Mouse (Mus musculus) spleen, postnatal 36 days (tissue): ENCODE results near the gene Ror1.

Experiments
- DNase-seq, 2 experiments: peaks; one replicate each; pipeline ENCODE4 v3.0.0; 2022; ENCODE audit warnings: low spot score in 2 of 2, mixed read lengths in 1 of 2

Gene Ror1

DNA sequence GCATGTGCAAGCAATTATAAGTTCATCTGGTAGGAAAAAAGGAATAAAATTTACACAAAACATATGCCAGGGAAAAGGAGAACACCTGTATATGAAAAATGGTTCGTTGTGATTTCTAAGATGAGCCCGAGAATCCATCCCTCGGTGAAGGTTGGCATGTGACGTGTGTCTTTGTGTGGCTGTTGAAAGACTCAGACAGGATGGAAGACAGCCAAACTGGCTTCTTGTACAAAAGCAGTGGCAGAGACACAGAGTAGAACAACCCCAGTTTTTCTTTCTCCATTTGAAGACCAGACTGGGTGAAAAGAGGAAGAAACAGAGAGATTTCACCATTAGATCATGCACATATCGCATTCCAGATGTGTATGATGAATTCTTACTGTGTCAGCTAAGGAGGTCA, 62.8 kb downstream of the Ror1 start:
- no peak for DNase-seq

DNA sequence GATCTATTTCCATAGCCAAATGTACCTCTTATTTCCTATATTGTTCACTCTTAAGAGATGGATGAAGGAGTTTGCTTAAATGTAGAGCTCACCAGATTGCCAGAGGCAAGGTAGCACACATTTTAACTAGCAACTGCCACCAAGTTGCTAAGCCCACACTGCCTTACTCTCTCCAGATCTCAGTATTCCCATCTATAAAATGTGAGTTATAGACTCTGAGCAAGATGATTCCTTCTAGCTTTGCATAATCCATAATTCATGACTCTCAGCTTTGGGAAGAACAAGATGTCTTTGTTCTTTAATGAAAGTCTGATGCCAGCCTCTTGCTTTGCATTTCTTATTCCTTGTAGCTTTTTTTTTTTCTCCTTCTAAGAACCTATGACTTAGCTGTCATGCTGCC, 64.6 kb downstream of the Ror1 start:
- no peak for DNase-seq

DNA sequence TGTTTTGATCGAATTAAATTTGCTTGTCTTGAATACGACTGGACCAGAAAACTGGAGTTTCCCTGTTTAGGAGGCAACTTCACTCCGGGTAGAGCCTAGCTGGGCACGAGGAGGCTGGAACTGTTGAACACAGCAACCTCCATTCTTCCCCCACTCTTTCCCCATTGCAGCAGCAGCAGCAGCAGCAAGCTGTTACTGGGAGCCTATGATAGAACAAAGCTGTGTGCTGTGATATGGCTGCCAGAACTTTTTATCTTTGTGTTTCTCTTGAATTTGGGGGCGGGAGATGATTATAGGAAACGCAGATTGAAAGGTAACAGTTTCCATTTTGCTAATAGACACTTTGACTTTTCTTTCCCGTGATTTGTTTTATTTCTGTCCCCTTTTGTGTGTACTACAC, 70.2 kb downstream of the Ror1 start:
- no peak for DNase-seq

DNA sequence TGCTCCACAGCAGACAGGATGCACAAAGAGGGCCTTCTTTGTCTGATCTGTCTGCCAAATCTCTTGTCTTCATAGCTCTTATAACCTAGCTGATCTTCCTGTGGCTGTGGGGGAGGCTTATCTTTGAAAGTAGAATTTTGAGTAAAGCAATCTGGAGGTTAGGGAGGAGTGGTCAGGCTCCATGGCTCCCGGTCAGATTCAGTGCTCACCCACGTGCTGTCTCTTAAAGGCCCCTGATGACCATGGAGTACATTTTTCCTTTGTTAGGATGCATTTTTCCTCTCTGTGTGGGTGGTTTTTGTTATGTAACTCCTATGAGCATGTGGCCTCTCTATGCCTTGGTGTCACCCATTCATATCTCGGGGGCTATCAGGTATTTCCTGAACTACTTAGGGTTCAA, 71.3 kb downstream of the Ror1 start:
- no peak for DNase-seq

DNA sequence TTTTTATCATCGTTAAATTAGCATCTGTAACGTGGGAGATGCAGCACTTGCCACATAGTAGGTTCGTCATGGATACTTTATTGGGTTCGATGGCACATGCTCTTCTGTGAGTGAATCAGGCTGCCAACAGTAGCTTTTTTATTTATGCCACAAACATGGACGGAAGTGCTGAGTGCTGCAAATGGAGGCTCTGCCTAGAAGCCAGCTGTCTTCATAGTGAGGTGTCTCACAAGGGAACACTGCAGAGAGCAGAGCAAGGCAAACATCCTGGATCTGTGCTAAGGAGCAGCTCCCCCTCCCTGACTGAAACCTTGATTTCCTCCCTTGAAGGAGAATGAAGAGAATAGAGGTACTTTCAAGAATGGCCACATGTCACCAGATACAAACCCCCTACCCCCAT, 74.1 kb downstream of the Ror1 start:
- no peak for DNase-seq

DNA sequence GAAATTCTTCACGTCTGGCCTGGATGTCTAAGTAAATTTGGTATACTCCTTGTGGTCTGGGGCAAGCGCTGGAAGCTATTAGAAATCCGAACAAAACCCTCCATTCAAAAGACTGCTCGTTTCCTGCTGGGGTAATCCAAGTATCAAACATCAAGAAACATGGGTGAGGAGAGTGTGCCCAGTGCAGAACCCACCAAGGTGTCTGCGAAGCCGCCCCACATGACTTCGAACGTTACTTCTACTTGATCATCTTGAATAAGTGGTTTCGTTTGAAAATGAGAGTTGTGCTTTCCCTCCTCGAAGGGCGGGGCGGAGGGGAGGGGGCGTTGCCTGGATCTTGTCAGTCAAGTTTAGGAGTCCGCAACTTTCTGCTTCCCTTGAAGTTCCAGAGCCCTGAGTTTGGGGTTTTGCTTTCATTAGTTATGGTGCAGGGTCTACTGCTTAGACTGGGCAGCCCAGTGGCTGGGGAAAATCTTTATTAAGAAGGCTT, 74.6 kb downstream of the Ror1 start:
- no peak for DNase-seq

DNA sequence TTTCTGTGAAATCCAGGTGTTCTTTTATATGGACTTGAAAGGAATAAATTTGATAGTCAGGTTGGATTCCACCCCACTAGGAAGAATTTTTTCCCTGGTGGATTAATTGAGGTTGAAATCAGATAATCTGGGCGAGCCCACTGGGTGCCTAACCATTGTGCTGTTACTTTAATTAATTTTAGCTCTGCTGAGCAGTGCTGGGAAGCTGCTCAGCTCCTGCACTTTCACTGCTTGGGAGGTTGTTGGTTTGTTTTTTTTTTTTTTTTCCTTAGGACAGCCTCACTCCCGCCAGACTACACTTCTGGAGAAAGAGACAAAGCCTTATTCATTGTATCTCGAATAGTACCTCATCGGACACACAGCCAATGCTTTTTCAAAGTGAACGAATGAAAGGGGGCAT, 75.2 kb downstream of the Ror1 start:
- DNase-seq = no peak

DNA sequence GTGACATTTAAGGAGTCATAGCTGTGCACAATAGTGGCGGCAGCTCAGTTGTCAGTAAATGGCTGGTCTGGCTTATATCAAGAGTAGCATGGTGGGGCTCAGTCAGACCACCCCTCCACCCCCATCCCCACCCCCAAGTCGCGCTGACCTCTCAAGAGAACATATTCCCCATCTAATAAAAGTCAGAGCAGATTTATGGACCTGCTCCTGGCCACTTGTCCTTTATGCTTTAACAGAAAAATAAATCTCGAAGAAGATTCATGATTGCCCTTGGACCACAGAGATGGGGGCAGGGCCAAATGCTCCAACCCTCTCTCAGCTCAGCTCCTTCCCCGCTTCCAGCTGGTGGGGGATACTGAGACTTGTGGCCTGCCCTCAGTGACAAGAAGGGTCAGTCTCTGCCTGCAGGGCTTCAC, 75.9 kb downstream of the Ror1 start:
- DNase-seq = no peak

DNA sequence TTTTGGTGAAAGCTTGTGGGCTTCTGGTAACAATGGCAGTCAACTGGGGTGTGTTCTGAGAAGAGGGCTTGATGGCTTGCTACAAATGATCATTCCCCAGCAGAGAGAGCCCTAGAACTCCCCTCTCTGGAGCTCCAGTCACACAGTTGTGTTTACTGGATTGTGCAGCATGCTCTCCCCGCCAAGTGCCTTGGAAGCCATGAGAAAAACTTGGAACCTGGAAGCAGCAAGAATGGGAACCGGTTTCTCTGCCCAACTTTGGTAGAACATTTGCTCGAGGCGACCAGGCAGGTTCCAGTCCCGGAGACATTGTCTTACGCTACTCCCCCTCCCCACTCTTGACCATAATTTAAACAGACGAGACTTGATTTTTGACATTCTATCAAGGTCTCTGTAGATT, 80.0 kb downstream of the Ror1 start:
- DNase-seq = no peak

DNA sequence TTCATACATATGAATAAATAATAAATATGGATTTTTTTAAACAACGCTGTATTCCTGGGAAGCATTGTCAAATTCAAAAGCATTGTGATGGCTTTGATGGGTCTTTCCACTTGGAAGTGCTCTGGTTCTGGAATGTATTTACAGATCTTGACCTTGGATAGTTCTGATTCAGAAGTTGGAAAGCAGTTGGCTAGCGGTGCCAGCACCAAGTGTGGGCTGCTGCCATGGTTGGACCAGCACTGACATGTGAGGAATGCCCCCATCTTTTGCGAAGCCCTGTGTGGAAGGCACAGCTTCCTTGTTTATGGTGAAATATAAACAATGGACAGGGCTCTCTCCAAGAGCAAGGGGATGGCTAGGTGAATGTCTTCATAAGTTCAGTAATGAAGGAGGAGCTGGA, 82.7 kb downstream of the Ror1 start:
- DNase-seq = no peak

DNA sequence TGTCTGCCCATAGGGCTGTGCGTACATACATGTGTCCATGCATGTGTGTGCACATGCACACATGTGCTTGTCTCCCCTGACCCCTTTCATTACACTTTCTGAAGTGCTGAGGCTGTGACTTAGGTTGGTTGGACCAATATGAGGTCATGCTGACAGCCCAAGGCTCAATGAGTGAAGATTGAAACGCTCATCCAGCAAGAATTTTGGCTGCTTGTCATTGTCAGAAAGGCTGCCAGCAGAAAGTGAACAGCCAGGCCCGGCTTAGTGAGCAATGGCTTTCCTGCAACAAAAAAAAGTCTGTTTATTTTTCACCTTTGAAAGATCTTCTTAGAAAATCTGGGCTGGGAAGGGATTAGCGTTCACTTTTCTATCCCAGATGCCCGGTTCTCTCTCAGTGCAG, 86.1 kb downstream of the Ror1 start:
- no peak for DNase-seq

DNA sequence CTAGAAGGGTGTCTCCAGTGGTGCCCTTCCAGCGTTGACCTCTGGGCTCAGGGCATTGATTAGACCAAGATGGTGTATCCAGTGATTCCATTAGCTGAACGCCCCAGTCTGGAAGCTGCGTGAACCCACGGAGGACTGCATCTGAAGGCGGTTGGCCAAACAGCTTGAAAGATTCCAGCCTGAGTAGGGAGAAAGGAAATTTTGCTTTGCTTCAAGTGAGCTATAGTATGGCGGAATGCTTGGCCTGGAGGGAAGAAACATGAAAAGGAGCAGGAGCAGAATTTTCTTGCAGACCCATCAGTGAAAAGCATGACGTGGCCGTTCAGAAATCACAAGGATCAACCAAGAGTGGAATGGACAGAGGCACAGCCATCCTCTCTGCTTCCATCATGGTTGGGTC, 91.2 kb downstream of the Ror1 start:
- no peak for DNase-seq

DNA sequence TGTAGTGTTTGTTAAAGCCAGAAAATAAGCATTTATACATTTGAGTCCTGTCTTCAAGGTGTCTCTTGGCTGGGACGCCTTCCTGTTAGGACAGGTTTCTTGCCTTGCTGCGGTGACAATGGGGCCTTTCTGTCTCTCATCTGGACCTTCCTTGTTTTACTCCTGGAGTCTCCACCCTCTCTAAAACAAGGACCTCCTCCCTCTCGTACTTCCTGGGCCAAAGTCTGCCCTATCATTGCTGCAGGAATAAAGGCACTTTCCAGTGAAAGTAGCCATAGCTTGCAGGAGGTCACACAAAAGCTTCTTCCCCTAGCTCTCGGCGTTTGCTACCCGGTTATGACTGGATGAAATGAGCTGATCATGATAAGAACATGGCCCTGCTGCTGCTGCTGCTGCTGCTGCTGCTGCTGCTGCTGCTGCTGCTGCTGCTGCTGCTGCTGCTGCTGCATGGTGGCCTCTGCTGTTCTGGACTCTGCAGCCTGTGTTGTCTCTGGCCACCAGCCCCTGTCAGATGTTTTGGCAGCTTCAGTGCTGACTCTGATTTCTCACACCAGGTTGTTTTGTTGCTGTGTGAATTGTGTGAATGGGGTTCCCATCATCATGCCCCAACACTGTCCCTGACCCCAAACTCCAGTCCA, 92.1 kb downstream of the Ror1 start:
- no peak for DNase-seq

DNA sequence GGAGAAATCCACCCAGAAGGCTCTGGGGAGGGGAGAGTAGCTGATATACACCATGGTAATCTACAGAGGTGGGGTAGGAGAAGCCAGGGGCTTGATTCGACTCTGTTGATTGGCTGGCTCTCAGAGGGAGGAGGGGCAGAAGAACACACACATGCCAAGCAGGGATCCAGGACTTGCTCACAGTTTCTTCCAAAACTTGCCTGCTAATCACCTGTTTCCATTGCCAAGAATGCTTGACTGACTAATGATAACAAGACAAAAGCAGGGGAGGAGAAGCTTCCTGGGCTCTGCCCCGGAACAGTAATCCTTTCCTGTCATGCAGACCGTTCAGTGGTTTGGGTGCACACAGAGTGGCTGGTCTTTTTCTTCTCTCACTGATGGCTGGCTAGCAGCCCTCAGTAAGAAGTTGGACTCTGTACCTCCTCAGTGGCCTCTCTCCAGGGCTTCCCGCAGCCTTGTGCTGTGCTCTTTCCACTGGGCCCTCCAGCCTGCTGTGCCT, 92.7 kb downstream of the Ror1 start:
- no peak for DNase-seq

DNA sequence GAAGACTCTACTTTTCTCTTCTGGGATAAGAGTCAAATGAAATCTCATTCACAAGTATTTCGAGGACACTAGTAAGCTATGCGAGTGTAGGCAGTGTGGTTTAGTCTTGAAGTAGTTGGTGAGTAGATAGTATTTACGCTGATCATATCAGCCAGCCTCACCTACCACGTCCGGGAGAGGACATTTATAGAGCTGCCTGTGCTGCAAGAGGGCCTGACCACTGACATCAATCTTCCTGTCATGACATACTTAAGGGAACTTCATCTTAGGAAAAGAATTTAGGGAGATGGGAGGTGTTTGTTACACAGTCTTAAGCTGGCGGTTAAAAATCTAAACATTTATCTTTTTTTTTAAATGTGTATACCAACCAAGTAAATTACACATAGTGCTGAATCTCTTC, 95.9 kb downstream of the Ror1 start:
- DNase-seq = no peak

DNA sequence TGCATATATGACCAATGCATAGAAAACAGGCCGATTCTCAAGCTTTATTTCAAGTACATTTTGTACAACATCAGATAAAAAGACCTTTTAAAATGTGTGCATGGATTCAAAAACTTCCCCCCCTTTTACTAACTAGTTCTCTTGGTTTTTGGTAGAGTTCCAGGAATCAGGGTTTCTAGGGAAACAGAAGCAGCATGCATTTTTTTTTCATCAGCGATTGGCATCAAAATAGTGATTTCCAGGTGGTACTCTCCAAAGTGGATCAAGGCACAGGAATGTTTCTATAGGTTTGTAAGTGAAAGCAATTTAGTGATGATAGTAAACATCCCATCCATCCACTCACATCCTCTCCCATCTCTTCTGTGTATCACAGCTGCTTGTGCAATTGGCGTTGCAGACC, 98.5 kb downstream of the Ror1 start:
- no peak for DNase-seq

DNA sequence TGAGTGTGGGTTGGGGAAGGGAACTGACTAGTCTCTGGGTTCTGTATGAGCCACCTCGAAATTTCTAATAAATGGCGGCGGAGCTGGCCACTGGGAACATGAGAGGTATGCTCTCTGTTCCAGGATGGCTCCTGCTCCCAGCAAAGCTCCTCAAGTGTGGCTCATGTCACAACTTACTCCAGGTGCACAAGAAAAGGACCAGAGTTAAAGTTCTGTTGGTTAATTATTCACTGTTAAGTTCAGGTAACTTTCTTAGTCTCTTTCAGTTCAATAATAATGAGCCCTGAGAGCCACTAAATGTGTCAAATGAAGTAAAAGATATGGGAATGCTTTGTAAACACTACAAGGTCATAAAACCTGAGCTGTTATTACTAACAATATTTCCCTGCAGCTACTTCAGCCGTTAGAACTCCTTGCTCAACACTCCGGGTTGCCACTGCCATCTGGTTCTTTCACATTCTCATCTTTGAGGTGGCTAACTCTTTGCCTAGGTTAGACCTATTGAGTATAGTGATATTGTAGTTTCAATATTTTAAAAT, 100.7 kb downstream of the Ror1 start:
- DNase-seq = no peak

DNA sequence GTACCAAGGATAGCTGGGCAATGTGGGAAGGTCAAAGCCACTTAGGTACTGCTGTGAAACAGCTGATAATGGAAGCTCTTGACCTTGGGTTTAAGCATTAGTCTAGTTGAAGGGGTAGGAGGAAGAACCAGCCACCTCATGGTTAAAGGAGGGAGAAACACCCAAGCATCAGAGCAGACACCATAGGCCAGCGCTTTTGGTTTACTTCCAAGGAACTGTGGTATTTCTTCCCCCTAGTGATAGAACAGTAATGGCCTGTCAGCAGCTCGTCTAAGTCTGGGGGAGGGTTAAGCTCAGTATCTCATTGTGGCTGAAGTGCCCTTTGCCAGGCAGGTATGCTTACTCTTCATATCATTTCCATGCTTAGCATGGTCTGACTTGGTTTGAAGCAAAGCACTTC, 102.7 kb downstream of the Ror1 start:
- no peak for DNase-seq

DNA sequence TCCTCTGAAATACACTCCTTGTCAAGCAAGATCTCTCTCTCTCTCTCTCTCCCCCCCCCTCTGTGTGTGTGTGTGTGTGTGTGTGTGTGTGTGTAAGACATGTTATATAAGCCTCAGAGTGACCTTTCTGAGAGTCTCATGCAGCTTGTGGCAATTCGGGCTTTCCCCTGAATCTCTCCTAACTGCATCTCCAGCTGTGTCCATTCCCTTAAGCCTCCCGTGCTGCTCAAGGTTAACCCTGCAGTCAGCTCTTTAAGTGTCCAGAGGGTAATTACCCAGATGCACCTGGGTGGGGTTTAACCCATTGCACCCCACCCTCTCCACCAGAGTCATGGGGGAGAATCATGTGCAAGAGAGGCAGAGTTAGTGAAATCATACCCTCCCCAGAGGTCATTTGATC, 105.7 kb downstream of the Ror1 start:
- DNase-seq = no peak

DNA sequence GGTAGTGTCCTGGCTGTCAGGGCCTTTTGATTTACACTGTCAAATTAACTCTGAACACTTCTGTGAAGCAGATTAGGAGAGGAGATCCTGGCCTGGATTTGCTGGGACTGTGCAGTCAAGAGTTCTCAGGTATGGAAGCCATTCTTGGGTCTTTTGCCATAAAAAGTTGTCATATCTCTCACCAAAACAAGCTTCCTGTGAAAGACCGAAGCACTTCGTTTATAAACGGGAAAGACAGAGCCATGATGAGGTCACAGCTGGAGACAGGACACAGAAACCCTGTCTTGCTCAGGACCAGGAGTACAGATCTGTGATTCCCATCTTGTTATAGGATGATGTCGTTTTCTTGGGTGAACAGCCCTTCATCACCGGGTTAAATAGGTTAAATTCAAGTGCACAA, 107.5 kb downstream of the Ror1 start:
- no peak for DNase-seq

DNA sequence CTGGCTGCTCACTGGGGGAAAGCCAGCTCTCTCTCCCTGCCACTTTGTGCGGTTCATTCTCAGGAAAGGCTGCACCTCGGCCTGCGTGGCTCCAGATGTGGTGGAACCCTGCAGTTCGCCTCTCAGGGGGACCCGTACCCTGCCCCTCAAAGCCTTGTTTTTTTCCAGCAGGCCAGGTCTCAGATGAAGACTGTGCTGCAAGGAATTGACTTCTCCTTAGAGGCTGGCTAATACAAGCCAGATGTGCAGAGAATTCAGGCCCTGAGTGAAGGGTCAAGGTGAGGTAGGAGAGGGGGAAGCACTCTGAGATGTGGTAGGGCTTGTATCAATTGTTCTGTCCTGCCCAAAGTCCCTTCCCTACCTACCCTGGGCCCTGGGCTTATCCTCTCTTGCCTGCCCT, 108.1 kb downstream of the Ror1 start:
- DNase-seq = no peak

DNA sequence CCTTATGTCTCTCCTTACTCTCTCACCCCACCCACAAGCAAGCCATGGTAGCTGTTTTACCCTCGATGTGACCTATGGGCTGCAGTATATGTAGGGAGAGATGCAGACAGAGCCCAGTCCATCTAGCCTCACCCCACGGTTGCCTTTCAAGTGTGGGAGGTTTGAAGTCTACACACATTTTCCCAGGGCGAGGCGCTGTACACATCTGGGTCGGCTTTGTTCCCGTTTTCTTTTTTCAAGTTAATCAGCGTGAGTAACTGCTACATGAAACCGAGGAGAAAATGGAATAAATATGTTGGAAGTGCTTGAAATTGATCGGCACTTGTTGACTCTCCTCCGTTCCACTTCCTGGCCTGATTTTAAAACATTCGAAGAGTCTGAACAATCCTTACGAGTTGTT, 108.8 kb downstream of the Ror1 start:
- no peak for DNase-seq

DNA sequence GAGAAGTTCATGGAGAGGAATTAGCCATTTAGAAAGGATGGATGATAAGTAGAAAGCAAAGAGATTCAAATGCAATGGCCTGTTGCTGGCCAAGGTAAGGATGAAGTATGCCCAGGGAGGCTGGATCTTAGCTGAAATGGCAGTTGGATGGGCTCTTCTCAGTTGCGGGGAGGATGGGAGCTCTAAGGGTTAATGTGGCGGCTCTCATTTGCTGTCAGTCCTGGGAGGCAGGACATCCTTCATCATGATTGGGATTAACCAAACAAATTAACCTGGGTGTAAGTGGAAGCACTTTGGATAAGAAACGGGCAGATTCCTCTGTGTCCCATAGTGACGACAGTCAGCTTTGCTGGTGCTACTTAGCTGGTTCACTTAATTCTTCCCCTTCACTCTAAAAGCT, 112.5 kb downstream of the Ror1 start:
- DNase-seq = no peak

DNA sequence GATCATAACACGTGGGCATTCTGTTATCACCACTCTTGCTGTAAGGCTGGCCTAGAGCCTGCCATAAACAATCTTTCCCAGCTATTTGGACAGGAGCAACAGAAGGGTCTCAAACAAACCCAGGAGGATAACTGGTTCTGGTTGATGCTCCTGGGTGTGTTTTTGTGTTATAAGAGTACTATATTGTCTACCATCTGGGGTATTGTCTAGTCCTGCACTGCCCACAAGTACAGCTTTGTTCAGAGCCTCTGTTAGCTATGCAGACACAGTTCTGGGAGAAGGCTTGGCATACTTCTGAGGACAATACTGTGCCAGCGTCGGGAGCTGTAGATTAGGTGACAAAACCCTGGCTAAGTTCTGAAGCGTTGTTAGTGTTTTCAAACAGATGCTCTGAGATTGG, 113.5 kb downstream of the Ror1 start:
- DNase-seq = no peak
